Mouse (Mus musculus) heart, adult 11 months (tissue): ENCODE measurements around the gene Capg.

ENCODE experiments used
- DNase-seq: peaks from one replicate; pipeline ENCODE4 v3.0.0; 2022

The Capg gene

DNA sequence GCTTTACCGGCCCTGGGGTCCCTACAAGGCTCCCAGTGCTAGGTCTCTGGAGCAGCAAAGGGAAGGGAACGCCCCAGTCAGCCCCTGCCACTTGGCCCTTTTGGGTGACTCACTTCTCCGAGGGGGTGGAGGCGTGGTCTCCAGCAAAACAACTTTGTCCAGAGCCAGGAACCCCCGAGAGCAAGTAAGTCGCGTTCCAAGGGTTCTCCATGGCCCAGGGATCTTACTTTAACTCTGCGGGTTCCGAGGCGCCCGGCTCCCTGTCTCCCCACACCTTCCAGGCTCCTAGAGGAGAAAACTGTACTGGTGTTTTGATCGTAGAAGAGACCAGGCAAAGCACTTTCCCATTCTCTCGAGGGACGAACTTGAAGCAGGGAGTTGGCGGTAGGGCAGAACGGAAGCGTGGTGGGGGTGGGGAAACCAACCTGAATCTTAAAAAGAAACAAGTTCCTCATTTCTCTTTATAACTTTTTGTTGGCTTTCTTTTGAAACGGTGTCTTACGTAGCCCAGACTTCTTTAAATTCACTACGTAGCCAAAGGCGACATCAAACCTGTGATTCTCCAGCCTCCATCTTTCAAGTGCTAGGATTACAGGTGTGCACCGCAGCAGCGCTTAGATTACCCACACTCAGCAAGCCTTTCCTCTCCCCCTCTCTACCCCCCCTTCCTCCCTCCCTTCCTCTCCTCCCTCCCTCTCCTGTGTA is at the start of gene Capg:
TSS of gene Capg (plus strand) at position 109 of the 705 bp plus-strand sequence.
- peak; percentile 97 for DNase-seq

DNA sequence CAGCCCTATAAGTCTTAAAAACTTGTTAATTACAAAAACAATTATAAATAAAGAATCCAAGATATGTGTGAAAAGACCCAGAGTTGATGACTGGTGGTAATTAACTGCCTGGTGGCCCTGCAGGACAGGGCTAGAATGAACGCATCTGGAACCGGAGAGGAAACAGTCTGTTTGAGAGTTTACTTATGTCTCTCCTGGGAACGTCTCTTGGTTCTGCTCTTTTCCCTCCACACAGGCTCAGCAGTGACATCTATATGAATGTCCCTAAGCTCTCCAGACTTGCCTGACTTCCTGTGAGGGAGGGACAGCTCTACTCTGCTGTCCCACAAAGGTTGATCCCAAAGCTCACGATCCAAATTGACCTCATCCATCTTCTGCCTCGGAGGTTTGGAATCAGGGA is 45.2 kb upstream of the Capg start:
- DNase-seq: no peak

DNA sequence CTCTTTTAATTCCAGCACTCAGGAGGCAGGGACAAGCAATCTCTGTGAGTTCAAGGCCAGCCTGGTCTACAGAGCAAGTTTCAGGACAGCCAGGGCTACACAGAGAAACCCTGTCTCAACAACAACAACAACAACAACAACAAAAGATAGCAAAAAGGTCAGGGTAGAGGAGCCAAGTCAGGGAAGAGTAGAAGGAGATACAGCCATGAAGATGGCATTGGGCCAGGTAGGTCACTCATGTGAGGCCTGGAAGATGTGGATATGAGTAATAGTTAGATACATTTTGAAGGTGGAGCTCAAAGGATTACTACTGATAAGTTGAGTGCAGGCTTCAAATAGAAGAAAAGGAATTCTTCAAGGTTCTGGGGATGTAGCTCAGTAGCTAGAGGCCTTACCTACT is 40.9 kb upstream of the Capg start:
- DNase-seq: no peak

DNA sequence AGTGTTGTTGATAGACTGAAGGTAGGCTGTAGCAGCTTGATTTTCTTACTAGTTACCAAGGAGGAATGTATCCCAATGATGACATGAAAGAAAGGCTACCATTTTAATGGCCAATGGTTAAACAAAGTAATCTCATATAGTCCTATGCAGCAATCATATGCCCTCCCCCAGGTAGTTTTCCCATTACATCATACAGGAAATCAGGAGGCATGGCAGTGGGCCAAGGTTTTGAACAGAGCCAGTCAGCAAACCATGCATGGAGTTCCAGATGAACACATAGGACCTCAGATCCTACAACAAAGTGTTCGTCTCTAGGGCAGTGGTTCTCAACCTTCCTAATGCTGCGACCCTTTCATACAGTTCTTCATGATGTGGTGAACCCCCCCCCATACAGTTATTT is 40.3 kb upstream of the Capg start:
- DNase-seq: peak; percentile 94

DNA sequence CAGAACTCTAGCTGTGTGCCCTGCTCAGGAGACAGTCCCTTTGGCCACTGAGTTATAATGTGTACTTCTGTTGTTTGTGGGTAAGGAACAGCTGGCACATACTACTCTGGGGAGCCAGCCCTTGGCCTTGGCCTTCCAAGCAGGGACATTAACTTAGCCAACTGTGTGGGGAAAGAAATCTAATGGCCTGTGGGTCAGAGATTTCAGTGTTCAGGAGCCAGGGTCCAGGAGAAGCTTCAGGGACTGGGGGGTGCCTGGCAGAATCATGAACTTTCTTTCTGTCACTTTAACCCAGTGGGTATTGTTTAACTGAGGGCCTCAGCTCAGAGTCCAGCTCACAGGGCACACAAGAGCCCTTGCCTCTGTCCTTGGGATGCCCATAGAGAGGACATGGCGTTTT is 38.1 kb upstream of the Capg start:
- DNase-seq: no peak

DNA sequence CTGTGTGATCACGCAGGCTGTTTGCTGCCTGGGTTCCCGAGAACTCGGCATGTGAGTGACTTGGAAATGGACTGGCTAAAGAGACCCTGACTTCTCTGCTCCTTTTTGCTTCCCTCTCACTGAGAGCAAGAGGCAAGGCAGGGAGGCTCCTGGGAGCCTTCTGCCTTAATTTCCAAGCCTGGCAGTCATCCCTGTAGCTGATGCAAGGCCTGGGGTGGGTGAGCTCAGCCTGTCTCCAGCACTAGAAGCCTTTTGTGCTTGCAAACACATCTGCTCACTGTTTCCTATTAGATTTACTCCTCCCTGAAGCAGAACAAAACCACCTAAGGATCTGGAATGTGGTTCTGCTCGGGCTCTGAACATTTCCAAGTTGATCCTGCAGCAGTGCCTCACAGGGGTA is 35.6 kb upstream of the Capg start:
- peak; percentile 92 for DNase-seq

DNA sequence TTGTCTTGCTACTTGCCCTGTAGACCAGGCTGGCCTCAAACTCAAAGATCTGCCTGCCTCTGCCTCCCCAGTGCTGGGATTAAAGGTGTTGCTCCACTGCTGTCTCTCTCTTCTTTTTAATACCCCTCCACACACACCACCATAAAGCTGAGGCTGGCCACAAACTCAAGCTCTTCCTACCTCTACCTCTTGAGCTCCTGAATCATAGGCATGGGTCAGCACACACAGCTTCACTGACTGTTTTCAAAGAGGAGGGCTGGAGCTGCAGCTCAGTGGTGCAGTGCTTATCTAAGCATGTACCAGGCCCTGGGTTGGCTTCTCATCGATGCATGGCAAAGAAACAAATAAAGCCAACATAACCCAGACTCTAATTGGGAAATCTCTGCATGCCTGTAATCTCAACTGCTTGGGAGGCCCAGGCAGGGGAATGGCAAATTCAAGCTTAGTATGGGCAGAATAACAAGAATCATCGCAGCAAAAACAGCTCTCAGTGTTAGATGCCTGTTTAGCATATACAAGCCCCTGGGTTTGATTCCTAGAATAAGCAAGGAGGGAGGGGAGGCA is 34.2 kb upstream of the Capg start:
- DNase-seq: peak; percentile 87

DNA sequence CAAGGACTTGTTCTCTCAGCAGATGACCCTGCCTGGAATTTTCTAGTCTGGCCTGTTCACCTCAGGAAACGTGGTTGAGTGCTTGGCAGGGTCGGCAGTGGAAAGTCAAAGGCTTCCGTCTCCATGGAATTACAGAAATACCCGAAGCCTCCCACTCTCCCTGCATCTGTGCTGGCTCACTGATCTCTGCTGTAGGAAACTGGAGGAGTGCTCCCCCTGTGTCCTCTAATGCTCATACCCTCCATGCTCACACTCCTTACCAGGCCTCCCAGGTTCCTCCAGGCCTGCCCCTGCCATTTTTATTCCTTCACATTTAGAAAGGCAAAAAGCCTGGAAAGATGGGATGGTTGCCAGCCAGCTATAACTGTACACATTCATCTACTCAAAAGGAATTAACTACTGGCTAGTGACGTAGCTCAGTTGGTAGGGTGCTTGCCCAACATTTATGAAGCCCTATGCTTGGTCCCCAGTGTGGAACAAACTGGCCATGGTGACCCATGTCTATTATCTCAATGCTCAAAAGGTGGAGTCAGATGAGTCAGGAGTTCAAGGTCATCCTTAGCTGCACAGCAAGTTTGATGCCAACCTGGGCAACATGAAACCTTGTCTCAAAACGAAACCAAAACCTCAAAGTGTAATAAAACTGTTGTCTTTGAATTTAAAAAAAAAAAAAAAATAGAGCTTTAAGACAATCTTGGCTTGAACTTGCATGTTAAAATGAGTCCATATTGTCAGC is 33.3 kb upstream of the Capg start:
- DNase-seq: peak; percentile 97

DNA sequence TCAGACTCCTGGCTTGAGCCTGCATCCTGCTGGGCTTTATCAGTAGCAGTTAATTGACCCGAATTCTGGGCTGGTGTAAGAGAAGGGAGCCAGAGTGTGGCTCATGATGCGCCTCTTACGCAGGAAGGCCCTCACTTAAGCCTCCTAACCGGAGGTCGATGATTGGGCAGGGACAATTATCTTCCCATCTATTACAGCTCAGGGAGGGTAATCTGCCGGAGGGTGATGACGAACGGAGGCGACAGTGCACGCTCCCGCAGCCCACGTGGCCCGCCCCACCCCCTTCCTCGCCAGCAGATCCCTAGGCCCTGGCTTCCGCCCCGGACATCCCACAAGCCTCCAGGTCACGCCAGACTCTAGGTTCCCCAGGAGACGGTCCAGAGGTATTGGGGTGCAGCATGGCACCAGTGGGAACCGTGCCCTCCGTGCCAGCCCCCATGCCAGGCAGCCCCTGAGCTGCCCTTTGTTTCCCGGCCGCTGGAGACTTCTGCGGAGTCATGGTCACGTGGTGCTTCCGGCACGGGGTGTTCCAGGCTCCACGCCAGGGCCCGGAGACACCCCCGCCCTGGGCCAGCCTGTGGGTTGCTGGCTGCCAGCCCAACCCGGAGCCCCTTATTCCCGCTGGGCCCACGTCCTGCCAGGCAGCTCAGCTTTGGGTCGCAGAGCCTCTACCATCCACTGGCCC is 31.7 kb upstream of the Capg start:
- DNase-seq: peak; percentile 99

DNA sequence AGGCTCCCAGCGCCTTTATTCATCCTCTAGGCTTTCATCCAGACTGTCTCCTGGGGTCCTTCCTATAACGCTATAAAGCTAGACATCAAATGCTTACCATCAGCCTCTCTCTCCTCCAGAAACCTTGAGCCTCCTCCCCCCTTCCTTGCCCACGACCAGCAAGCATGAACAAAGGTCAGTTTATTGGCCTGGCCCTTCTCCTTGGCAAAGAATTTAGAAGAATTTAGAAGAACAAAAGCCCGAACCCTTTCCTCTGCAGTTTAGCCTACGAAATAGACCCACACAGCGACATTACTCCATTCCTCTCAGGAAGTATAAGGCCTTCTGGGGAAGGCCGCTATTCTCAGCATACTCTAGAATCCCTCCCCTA is 31.1 kb upstream of the Capg start:
- no peak for DNase-seq

DNA sequence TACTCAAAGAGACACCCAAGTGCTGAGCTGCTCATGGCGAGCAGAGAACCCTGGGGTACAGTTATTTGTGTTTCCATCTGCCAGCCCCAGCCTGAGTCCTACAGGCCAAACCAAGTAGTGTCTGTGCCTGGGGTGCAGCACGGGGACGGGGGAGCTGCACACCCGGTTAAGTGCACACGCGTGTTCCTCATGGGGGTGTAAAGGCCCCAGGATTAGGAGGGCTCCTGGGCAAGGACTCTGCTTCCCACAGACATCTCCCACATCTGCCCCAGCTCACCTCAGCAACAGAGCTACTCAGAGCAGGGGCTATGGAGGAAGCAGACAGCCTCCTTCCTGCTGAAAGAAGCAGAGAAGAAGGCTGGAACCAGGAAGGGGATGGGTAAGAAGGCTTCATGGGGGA is 28.5 kb upstream of the Capg start:
- DNase-seq: peak; percentile 90

DNA sequence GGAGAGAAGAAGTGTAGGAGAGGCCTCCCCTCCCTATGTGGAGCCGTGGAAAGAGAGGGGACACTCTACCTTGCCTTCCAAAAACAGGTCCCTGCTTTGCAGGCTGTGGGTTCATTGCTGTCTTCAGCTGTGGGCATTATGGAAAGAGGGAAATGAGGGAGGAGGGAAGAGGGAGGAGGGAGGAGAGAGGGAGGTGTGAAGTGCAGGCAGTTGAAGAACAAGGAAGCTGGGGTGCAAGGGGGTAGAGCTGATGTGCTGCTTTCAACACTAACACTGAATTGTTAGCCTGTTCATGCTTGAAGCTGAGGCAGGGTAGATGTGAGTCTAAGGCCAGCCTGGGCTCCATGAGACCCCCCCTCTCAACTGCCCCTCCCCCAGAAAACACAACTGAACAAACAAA is 25.3 kb upstream of the Capg start:
- DNase-seq: peak; percentile 90

DNA sequence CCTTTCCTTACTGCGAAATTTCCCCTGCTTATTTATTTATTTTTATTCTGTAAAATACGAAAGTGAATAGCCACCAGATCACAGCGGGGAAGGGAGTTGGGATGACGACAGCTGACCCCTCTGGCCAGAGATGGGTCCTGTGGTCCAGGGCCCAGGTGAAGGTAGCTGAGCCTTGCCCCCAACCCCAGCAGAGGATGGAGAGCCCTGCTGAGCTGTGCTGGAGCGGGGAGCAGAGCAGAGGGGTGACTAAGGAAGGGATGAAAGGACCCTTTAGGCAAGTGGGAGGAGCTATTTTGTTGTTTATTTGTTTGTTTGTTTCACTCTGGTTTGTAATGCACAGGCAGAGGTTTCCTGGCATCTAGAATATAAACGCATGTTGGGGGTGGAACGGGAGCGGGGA is 24.9 kb upstream of the Capg start:
- peak; percentile 88 for DNase-seq

DNA sequence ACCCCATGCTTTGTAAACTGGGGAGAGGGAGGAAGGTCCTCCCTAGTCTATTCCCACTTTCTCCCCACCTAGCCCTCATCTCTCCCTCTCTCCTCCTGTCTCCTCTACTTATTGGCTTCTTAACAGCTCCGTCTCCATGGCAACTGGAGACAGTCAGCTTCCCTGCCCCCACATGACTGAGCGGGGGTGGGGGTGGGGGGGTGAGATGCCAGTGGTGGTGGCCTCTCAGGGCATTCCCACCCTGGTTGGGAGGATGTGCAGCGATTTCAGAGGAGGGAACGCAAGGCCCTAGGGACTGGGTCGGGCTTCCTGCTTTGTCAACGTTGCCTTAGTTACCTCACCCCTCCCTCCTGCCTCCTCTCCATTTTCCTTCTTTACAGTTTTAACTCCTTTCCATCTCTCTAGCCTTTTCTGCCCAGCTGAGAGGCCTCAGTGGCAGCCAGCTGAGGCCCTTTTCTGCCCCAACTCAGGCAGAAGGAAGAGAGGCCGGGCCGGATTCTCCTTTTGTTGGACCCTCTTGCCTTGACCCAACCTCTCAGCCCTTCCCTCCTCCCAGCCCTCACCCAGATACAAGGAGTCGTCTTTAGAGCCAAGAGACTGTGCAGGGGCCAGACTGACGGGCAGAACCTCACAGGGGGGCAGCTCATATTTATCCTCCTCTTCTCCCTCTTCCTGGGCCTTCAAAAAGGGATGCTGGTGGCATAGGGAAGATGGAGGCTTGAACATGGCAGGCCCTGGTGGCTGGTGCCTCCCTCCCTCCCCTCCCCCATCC is 24.1 kb upstream of the Capg start:
- peak; percentile 98 for DNase-seq

DNA sequence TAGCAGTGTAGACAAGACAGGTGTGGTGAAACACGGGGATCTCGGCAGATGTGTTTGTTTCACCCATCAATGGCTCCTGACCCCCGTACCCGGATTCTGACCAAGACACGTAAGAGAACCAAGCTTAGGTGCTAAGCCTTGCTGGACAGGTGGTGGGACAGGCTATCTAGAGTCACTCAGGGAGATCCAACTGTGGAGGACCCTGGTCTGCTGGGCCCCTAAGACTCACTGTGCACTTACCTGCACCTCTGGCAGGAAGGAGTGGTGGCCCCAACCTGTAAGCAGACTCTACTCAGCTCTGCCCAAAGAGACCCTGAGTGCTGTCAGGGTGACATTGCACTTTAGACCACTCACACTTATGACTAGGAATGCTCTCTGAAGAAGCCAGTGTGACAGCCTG is 23.3 kb upstream of the Capg start:
- DNase-seq: peak; percentile 90

DNA sequence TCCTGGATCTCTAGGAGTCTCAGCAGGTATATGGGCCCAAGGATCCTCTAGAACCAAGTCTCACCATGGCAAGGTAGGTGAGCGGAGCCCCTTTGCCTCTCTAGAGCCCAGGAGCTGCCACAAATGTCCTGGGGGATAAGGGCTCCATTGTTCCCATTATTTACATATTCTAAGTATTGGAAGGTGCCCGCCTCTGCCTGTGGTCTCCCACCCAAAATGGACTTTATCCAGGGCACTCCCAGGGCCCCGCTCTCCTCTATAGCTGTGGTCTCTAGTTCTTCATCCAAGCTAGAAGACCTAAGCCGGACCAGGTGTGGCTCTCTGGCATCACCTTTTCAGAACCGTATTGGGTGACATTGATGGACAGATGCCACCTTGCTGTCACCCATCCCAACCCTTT is 22.6 kb upstream of the Capg start, which contains the start of gene Sh2d6:
TSS of gene Sh2d6 (minus strand) at position 101 of the 400 bp plus-strand sequence.
- DNase-seq: no peak

DNA sequence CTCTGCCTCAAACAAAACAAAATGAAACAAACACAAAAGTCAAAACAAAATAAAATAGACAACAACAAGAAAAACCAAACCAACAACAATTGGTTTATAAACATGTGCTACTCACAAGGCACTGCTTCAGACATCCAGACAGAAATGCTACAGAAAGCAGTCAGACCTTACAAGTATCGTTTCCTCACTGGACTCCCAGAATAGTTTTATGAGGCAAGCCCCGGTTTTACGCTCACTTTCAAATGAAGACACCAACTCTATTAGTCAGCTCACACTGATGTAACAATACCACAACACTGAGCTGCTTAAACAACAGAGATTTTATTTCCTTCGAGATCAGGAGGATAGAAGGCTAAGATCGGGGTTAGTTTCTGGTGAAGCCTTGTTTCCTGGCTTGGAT is 21.9 kb upstream of the Capg start:
- DNase-seq: no peak

DNA sequence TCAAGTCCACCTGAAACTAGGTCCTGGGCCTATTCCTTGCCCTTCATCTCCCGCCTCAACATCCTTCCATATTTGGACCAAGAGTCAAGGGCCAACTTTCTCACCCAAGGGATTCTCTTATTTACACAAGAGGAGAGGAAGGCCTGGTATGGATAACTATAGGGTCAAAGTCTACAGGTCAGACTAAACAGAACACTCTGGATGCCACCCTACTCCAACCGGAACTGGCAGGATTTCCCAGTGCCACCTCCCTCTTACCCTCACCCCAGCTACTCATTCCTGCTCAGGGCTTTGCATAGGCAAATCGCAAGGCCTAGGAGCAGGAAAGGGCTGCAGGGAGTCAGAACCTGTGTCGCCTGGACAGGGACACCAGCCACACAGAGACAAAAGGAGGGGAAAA is 21.0 kb upstream of the Capg start:
- no peak for DNase-seq

DNA sequence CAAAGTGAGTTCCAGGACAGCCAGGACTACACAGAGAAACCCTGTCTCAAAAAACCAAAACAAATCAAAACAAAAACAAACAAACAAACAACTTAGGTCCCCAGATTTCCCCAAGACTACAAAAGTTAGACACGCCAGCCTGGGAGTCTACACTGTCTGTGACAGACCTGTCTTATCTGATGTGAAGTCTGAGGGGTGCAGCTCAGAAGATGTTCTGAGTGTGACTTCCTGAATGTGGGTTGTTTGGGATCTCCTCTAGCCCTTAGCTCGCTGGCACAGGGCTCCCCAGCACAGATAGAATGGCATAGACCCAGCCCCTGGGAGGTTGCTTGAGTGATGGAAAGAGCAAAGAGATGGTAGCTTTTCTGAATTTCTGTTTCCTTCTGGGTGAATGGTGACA is 20.0 kb upstream of the Capg start:
- DNase-seq: no peak

DNA sequence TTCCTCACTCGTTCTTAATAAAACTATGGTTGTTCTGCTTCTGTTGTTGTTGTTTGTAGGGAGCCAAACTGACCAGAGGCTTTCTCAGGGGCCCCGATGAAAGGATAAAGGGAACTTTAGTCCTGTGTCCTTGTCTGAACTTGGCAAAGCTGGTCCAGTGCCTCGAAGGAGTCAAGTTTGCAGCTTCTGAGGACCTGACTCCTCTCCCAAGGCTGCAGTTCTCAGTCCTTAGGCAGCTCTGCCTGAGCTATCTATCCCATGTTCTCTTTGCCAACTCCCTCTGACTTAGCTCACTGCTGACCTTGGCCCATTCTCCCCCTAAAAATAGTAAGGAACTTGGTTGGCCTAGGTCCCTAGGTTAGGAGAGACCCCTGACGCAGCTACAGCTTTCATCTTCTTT is 17.1 kb upstream of the Capg start:
- DNase-seq: no peak

DNA sequence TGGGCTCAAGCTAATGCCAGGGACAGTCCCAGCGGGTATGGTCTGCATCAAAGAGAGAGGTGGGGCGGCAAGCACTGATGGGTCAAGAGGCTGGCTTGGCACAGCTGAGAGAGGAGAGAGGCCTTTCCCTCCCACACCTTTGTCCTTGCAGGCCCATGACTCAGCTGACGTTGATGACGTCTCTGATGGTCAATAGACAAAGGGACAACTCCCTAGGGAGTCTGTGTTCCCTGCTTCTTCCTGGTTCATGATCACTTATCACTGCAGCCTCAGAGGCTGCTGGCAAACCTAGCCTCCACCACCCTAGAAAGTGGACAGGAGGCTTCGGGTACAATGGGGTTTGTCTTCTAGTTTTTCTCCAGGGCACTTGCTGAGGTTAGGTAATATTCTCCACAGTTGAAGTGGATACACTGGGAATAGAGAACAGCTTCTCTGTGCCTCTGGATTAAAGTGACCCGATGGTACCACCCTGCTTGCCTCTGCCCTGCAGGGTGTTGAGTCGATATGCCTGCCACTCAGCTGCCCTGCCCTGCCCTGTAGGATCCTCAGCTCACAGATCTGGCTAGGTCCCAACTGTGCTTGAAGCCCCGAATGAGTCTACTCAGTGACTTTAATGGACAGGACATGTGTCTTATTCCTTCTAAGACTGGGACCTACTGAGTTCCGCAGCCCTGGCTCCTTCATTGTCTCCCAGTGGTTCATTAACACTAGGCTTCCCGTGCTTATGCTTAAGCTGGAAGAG is 15.6 kb upstream of the Capg start:
- DNase-seq: peak; percentile 98

DNA sequence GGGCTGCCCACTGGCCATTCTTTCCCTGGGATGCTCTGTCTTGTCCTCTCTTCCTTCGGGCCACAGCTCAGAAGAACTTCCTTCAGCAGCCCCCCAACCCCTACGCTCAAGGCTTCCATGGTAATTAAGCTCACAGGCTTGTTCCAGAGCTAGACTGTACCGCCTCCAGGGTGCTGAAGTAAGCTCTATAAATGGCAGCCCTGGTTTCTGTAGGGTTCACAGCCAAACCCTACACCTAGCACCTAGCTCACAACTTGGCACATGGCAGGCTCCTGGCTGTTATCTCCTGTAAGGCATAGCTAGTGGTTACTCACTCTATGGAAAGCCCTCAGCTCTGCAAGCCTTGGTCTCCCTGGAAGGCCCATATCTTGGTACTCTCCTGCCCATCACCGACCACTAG is 11.6 kb upstream of the Capg start:
- DNase-seq: no peak
